Mouse (Mus musculus): ENCODE results near the gene Nom1.

DNA sequence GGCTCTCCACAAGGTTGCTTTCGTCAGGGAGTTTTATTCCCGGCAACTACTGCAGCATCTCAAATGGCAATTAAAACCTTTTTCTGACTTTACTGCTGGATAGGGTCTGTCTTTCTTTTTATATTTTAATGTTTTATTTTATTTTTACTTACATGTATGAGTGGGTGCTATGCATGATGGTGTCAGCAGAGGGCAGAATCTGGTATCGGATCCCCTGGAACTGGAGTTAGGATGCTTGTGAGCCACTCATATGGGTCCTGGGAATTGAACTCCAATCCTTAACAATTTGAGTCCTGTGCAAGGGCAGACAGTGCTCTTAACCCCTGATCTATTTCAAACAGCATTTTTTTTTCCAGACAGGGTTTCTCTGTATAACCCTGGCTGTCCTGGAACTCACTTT, 21.4 kb upstream of the Nom1 start:
- no peak for TF ChIP-seq CTCF (IDR thresholded peaks at IDR 0.05; ENCODE audit: low read depth, low read length)
- TF ChIP-seq POLR2A (IDR thresholded peaks at IDR 0.05; ENCODE audit: insufficient read depth, low read length) = no peak
- TF ChIP-seq EP300 (IDR thresholded peaks at IDR 0.05; ENCODE audit: insufficient read depth, low read depth, low read length) = no peak

All from ES-Bruce4 (cell line).